Mouse (Mus musculus) ES-E14 (cell line): Measurements from ENCODE around the gene Bsn.

ENCODE experiments used
- CHD2 ChIP-seq: IDR thresholded peaks from 2 replicates; pipeline ENCODE4 v1.6.1; 2014; ENCODE audit warnings: mild to moderate bottlenecking, low read depth, low read length, inconsistent platforms
- HCFC1 ChIP-seq: IDR thresholded peaks from 2 replicates; pipeline ENCODE4 v1.6.1; 2012; ENCODE audit warnings: low read length, inconsistent platforms, borderline replicate concordance; ENCODE audit not compliant: insufficient read depth
- MAFK ChIP-seq: IDR thresholded peaks from 2 replicates; pipeline ENCODE4 v1.6.1; 2014; ENCODE audit warnings: mild to moderate bottlenecking, low read depth, low read length, inconsistent platforms; ENCODE audit not compliant: insufficient read depth
- ZNF384 ChIP-seq: IDR thresholded peaks from 2 replicates; pipeline ENCODE4 v1.6.1; 2012; ENCODE audit warnings: low read depth, low read length, inconsistent platforms

- TF ChIP-seq MAFK (no peak), ZNF384 (no peak), HCFC1 (no peak), CHD2 (no peak)
Observed at GRCm38 (mm10) chr9:108147606-108148005, 42.6 kb downstream of the Bsn start.
